Mouse (Mus musculus) forebrain, postnatal 0 days (tissue): ENCODE results near the gene Col9a1. TPM values are rescaled to one million over a fixed set of nuclear protein-coding genes. Genes with fewer than 3 reads are reported as not detected.
A peak's percentile ranks its signal among the peaks of the same experiment; 100 is the strongest.

Source experiments
- ATAC-seq: fragments of 200-750 bp; cut with Nextera tagmentation; 2 replicates; pipeline ENCODE4 v1.8.0; 2017; ENCODE audit warnings: mild to moderate bottlenecking, moderate library complexity
- DNase-seq: peaks from one replicate; pipeline ENCODE4 v3.0.0-alpha.2; 2015
- H3K27ac ChIP-seq: fragments of 300-500 bp; sonication (generic); 2 replicates; pipeline ENCODE4 v1.5.1; 2014; ENCODE audit warnings: low read depth, mild to moderate bottlenecking, antibody characterized with exemption, low read length, moderate library complexity, mixed read lengths
- H3K27me3 ChIP-seq: fragments of 300-500 bp; sonication (generic); 2 replicates; pipeline ENCODE4 v1.6.1; 2014; ENCODE audit warnings: mild to moderate bottlenecking, low read length, mixed read lengths; ENCODE audit not compliant: insufficient read depth
- H3K36me3 ChIP-seq: fragments of 300-500 bp; sonication (generic); 2 replicates; pipeline ENCODE4 v1.6.1; 2014; ENCODE audit warnings: mild to moderate bottlenecking, moderate library complexity; ENCODE audit not compliant: insufficient read depth
- H3K4me1 ChIP-seq: fragments of 300-500 bp; sonication (generic); 2 replicates; pipeline ENCODE4 v1.6.1; 2014; ENCODE audit warnings: antibody characterized with exemption; ENCODE audit not compliant: insufficient read depth
- H3K4me2 ChIP-seq: fragments of 300-500 bp; sonication (generic); 2 replicates; pipeline ENCODE4 v1.6.1; 2014; ENCODE audit warnings: low read depth, mild to moderate bottlenecking, moderate library complexity
- H3K4me3 ChIP-seq: fragments of 300-500 bp; sonication (generic); 2 replicates; pipeline ENCODE4 v1.5.1; 2014; ENCODE audit warnings: low read depth, low read length, mixed read lengths
- H3K9ac ChIP-seq: fragments of 300-500 bp; sonication (generic); 2 replicates; pipeline ENCODE4 v1.6.1; 2014; ENCODE audit warnings: mild to moderate bottlenecking
- H3K9me3 ChIP-seq: fragments of 300-500 bp; sonication (generic); 2 replicates; pipeline ENCODE4 v1.6.1; 2016; ENCODE audit warnings: low read length
- CTCF ChIP-seq: sonication (generic); IDR thresholded peaks from 2 replicates; pipeline ENCODE4 v1.5.1; 2016; ENCODE audit warnings: antibody characterized with exemption, control low read depth, low read depth
- WGBS: fragments of 180-500 bp; shearing (Covaris S2); extraction: QIAGEN DNeasy Blood & Tissue Kit; methylation state at CpG from one replicate; pipeline ENCODE4 v1.1.7; 2014; 5-methylcytosine and 5-hydroxymethylcytosine counted together
- polyA plus RNA-seq: library from polyadenylated mRNA; unstranded; fragments of >200 nt; fragmentation: Nextera tagmentation; extraction: Ambion mirVana; gene quantifications from 2 replicates; pipeline ENCODE4 v1.2.1, GENCODE M21; 2015
- total RNA-seq: library from RNA; depleted of rRNA; stranded (reverse); fragments of >200 nt; gene quantifications from 2 replicates; pipeline ENCODE4 v1.2.3, GENCODE M21; 2014

Gene Col9a1
- total and polyA plus RNA-seq, 2 experiments from 2014 or later, result 1.8 to 4.2 TPM

DNA sequence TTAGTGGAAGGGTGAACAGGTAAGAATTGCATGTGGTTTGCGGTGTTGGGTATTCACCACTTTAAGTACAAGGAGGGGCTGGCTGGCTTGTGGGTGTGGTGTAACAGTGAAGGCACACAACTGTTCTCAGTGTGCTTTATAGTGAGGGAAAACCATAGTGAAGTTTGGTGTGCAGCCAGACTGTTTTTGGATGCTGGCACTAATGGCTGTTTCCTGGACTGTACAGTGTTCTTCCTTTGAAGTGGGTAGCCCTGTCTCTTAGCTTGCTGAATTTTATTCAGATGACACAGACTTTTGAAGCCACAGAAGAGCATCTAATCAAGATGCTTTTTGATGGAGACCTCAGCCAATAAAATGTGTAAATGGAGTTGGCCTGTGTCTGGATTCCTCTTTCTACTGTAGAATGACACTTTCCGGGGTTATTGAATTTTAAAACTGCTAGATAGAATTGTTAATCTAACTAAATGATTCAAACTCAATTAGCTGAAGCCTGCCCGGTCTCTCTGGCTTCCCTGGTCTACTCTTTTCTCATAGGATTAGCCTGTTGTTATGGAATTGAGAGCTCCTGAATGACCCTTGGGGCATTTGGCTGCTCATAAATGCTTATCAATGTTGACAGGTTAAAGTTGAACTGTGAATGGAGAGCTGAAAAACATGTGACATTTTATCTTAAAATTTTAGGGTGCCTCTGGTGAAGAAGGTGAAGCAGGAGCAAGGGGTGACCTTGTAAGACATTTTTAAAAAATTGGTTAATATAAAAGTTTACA is 54.3 kb downstream of the Col9a1 start:
- no peak for TF ChIP-seq CTCF
- WGBS, result 36% methylated on average over 3 of the region's 3 CpGs
- no peak overlapping the region for H3K4me3 ChIP-seq
- no peak for DNase-seq
- H3K36me3 ChIP-seq, result no peaks in the 10 kb centered on the region
- H3K4me2 ChIP-seq, result no peak overlapping the region
- H3K27me3 ChIP-seq, result no peaks in the 10 kb centered on the region
- no peak for ATAC-seq
- no peaks in the 10 kb centered on the region for H3K9me3 ChIP-seq
- H3K27ac ChIP-seq, result no peak overlapping the region
- no peak overlapping the region for H3K9ac ChIP-seq
- H3K4me1 ChIP-seq, result peaks cover 12% of the 10 kb centered on the region

- Histone ChIP-seq H3K9ac (no peak overlapping the region), H3K4me2 (no peak overlapping the region), H3K4me1 (0 out of 2 replicates have a peak, but pooled peaks cover 5% of the 10 kb centered on the region), H3K27me3 (no peaks in the 10 kb centered on the region), H3K27ac (no peak overlapping the region), H3K9me3 (no peaks in the 10 kb centered on the region), H3K4me3 (no peak overlapping the region), H3K36me3 (no peaks in the 10 kb centered on the region)
- no peak for DNase-seq
- 80% methylated on average over 1 of the region's 1 CpGs for WGBS
- TF ChIP-seq CTCF, result no peak
- ATAC-seq, result no peak
Measured at GRCm38 (mm10) chr1:24236330-24236729, 58.9 kb downstream of the Col9a1 start.

DNA sequence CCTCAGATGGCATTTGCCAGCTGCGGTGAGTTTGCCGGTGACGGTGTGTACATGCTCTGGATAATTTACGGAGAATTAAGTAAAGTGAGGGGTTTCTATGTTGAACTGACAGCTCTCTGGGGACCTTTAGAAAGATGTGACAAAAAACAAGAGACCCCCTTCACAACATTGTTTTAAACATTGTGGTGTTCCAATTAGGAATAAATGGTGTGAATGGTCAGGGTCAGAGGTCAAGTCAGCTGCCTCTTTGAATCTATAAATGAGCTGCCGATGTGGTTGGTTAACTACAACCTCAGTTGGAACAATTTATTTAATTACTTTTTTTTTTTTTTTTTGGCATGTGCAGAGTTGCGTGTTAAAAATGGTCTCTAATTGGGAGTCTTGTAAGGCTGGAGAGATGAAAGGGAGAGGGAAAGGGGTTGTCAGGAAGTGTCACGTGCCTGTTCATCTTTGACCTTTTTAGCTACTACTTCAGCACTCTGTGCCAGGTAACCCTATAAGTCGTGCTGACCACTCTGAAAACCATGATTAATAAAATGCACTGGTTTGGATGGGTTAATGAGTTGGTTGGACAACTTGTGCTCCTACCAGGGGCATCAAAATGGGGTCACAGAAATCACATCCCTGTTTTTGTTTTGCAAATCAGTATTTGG is 62.8 kb downstream of the Col9a1 start:
- DNase-seq, result no peak
- H3K36me3 ChIP-seq, result no peaks in the 10 kb centered on the region
- no peak for TF ChIP-seq CTCF

GRCm38 (mm10) chr1:24244931-24245330 is 67.5 kb downstream of the Col9a1 start:
- TF ChIP-seq CTCF, result no peak
- no peak overlapping the region for H3K4me2 ChIP-seq
- no peak overlapping the region for H3K4me3 ChIP-seq
- DNase-seq, result no peak
- no peak overlapping the region for H3K27ac ChIP-seq
- 68% methylated on average over 10 of the region's 10 CpGs for WGBS
- no peaks in the 10 kb centered on the region for H3K4me1 ChIP-seq
- no peaks in the 10 kb centered on the region for H3K27me3 ChIP-seq
- H3K9me3 ChIP-seq, result no peaks in the 10 kb centered on the region
- ATAC-seq, result 0 out of 2 replicates have a peak, but pooled peaks have one; percentile 21
- no peaks in the 10 kb centered on the region for H3K36me3 ChIP-seq
- no peak overlapping the region for H3K9ac ChIP-seq

More for the DNA sequence above, 62.8 kb downstream of the Col9a1 start:
- WGBS, result 14% methylated on average over 8 of the region's 8 CpGs
- H3K27me3 ChIP-seq, result no peaks in the 10 kb centered on the region
- no peaks in the 10 kb centered on the region for H3K9me3 ChIP-seq
- no peak for ATAC-seq
- H3K9ac ChIP-seq, result no peak overlapping the region
- no peak overlapping the region for H3K4me2 ChIP-seq
- no peak overlapping the region for H3K4me3 ChIP-seq
- no peak overlapping the region for H3K27ac ChIP-seq
- no peaks in the 10 kb centered on the region for H3K4me1 ChIP-seq

DNA sequence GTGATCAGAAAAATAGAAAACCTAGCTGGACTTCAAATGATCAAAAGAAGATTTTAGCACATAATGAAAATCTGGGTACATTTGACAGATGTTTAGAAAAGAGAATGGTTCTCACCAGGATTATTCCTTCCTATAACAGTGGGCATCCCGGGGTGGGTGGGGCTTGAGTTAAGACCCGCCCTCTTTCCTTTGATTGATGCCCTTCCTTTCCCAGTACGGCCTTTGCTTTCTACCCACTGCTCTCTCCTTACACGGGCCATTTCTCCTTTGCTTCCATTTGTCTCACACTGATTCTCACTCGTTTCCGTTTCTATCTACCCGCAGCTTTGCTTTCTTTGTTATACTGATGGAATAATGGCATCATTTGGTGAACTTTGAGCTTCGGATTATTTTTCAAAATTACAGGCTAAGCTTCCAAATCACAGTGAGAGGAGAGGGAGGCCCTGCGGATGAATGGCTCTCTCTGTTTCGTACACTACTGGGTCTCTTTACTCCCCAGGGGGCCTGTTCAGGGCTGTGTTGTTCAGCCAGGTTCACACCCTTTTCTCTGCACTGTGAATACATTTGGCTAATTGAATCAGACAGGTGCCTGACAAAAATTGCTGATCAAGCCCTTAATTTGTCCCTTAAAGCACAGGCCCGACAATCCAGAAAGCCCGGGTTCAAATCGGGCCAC is 68.4 kb downstream of the Col9a1 start:
- H3K4me1 ChIP-seq, result no peaks in the 10 kb centered on the region
- H3K4me3 ChIP-seq, result no peak overlapping the region
- H3K27ac ChIP-seq, result no peak overlapping the region
- H3K9me3 ChIP-seq, result no peaks in the 10 kb centered on the region
- no peaks in the 10 kb centered on the region for H3K27me3 ChIP-seq
- ATAC-seq, result peak; percentile 58
- H3K36me3 ChIP-seq, result no peaks in the 10 kb centered on the region
- DNase-seq, result no peak
- no peak for TF ChIP-seq CTCF
- WGBS, result 18% methylated on average over 13 of the region's 13 CpGs
- H3K4me2 ChIP-seq, result peak overlapping the region; percentile 1; the same call in 1 of the 2 replicates
- H3K9ac ChIP-seq, result no peak overlapping the region

- peak overlapping the region; percentile 4; the same call in 1 of the 2 replicates for H3K27ac ChIP-seq
- 60% methylated on average over 10 of the region's 10 CpGs for WGBS
- H3K4me1 ChIP-seq, result no peaks in the 10 kb centered on the region
- H3K4me3 ChIP-seq, result no peak overlapping the region
- H3K9me3 ChIP-seq, result no peaks in the 10 kb centered on the region
- ATAC-seq (peak; percentile 57), DNase-seq (peak; percentile 26)
- peak overlapping the region; percentile 18; the same call in 1 of the 2 replicates for H3K9ac ChIP-seq
- no peaks in the 10 kb centered on the region for H3K36me3 ChIP-seq
- H3K4me2 ChIP-seq, result no peak overlapping the region
- H3K27me3 ChIP-seq, result no peaks in the 10 kb centered on the region
- no peak for TF ChIP-seq CTCF
Measured at GRCm38 (mm10) chr1:24248294-24249104, 71.1 kb downstream of the Col9a1 start.
